Mouse (Mus musculus): Measurements from ENCODE around the gene Prss28.

Gene Prss28

GRCm38 (mm10) chr17:25308346-25308745, at the start of gene Prss28:
Gene Prss28, plus strand, starts transcription at chr17:25308646.
- DNase-seq (ENCODE audit: low spot score), result no peak

GRCm38 (mm10) chr17:25264453-25264852, 44.0 kb upstream of the Prss28 start:
- peak; percentile 56 for DNase-seq (ENCODE audit: low spot score)

GRCm38 (mm10) chr17:25270795-25271335, 37.6 kb upstream of the Prss28 start:
- no peak for DNase-seq (ENCODE audit: low spot score)

DNA sequence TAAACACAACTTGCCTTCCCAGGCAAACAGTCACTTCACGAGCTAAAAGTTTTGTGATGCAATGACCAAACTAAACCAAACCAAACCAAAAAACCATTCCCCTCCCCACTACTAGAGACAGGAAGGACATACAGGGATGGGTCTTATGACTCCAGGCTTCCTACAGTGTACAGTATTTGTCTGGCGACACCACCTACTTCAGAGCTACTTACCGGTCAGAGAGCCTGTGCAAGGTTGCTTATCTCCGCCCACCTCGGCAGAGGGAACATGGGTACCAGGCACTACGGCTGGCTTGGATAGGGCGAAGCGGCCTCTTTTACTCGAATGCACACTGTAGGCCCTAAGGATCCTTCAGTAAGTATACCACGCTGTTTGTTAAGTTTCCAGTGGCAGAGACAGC, 36.1 kb upstream of the Prss28 start:
- no peak for DNase-seq (ENCODE audit: low spot score)

GRCm38 (mm10) chr17:25272951-25273705, 35.3 kb upstream of the Prss28 start:
- DNase-seq (ENCODE audit: low spot score), result peak; percentile 87

GRCm38 (mm10) chr17:25273706-25274501, 34.5 kb upstream of the Prss28 start:
- DNase-seq (ENCODE audit: low spot score), result peak; percentile 92

DNA sequence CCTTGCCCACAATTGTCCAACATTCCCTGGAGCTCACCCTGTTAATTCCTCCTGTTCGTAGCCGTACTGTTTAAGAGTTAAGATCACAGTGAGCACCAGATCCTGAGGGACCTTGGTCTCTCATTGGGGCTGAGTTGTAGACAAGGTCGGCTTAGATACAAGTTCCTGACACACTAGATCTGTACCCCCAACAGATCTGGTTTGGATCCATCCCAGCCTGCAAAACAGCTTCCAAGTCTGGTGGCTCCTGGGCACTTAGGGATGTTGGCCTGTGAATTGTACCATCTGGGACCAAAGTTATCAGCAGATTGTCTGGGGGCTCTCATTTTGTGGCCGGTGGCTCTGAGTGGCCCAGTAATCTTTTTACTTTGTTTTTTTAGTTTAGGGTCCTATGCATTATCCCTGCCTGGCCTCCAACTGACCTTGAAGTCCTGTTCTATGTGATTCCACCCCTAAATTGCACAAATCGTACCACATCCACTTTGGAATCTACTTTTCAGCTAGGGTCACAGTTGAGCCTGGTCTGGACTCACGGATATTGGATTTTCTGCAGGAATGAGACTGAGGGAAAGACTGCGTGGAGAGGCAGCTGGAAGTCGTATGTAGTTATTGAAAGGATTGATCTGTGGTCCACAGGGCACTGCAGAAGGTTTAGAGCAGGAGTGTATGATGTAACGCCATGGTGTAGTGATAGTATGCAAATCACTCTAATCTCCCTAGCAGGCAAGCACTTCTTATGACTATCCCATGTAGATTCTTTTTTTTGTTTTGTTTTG, 33.7 kb upstream of the Prss28 start, which contains the start of gene Ube2i:
TSS of gene Ube2i (minus strand) at position 52 of the 776 bp plus-strand sequence.
- DNase-seq (ENCODE audit: low spot score), result no peak

DNA sequence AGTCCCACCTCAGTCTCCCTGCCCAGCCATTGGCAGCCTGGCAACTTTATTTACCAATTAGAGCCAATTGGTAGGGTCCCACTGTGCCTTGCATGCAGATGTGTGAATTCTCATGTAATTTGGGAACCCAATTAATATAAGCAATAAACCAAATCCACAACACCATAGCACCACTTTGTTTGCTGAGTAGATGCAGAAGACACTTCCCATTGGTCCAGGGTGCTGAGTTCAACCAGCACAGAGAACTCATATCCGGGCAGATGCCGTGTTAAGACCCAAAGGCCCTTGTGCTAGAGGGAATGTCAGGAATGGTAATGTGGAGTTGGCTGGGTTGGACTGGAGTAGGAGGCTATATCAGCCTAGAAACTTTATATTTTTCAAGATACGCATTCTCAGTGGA, 32.6 kb upstream of the Prss28 start:
- no peak for DNase-seq (ENCODE audit: low spot score)

GRCm38 (mm10) chr17:25282133-25282532, 26.3 kb upstream of the Prss28 start:
- peak; percentile 35 for DNase-seq (ENCODE audit: low spot score)

GRCm38 (mm10) chr17:25285033-25285432, 23.4 kb upstream of the Prss28 start:
- peak; percentile 46 for DNase-seq (ENCODE audit: low spot score)

DNA sequence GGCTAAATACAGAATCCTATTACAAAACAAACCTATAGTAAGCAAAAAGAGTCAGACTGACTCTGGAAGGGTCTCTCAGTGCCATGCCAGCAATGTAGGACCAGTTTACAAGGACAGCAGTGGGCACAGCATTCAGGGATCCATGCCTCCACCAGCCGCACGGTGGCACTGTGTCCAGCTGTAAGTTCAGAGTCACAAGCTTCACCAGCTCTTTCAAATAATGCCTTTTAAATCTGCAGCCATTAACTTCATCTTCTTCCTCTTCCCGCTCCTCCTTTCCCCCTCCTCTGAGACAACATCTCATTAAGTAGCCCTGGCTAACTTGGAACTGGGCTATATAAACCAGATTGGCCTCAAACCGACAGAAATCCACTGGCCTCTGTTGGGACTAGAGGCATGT, 19.6 kb upstream of the Prss28 start:
- peak; percentile 56 for DNase-seq (ENCODE audit: low spot score)

- DNase-seq (ENCODE audit: low spot score), result no peak
Observed at GRCm38 (mm10) chr17:25290411-25290810, 18.0 kb upstream of the Prss28 start.

- no peak for DNase-seq (ENCODE audit: low spot score)
Observed at GRCm38 (mm10) chr17:25293495-25293894, 15.0 kb upstream of the Prss28 start.

- DNase-seq (ENCODE audit: low spot score), result no peak
Observed at GRCm38 (mm10) chr17:25294111-25294510, 14.3 kb upstream of the Prss28 start.

DNA sequence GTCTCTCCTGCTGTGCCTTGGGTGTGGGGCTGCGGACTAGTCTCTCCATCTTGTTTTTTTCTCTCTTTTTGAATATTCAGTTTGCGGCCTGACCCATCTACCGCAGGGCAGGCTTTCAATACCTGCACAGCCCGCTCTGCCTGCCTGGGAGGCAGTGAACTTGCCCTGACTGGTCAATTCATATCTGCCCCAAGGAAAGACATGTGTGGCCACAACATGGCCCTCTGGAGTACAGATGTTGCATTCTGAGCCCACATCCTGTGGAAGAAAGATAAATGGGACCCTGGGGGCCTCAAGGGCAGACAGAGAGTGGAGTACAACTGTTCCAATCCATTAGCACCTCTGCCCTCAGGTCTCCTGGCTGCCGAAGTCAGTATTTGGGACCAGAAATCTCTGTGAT, 10.4 kb upstream of the Prss28 start, which contains the start of gene Prss34:
TSS of gene Prss34 (plus strand) at position 301 of the 400 bp plus-strand sequence.
- no peak for DNase-seq (ENCODE audit: low spot score)

DNA sequence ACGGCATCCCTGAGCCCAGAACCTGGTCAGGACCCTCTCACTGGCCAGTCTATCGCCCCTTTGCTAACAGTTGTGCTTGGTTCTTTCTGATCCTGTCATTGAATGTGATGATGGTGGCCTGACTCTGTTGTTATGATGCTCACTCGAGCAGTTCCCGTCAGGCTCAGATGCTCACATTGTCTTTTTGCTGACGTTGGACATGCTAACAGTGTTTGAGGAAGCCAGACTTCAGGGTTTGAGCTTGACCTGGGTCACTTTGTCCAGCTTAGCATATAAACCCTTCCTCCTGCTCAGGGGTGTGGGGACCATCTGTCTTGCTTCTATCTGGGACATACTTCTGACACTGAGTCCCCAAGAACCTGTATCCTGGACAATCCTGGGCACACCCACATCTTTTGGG, 9.9 kb downstream of the Prss28 start, which contains the start of gene Prss29:
TSS of gene Prss29 (plus strand) at position 301 of the 400 bp plus-strand sequence.
- no peak for DNase-seq (ENCODE audit: low spot score)

GRCm38 (mm10) chr17:25320819-25321218, 12.4 kb downstream of the Prss28 start:
- no peak for DNase-seq (ENCODE audit: low spot score)

GRCm38 (mm10) chr17:25322930-25323329, 14.5 kb downstream of the Prss28 start:
- no peak for DNase-seq (ENCODE audit: low spot score)

GRCm38 (mm10) chr17:25332321-25332720, 23.9 kb downstream of the Prss28 start:
- no peak for DNase-seq (ENCODE audit: low spot score)

- peak; percentile 66 for DNase-seq (ENCODE audit: low spot score)
Observed at GRCm38 (mm10) chr17:25333943-25334342, 25.5 kb downstream of the Prss28 start.

GRCm38 (mm10) chr17:25338218-25338617, 29.8 kb downstream of the Prss28 start:
- no peak for DNase-seq (ENCODE audit: low spot score)

DNA sequence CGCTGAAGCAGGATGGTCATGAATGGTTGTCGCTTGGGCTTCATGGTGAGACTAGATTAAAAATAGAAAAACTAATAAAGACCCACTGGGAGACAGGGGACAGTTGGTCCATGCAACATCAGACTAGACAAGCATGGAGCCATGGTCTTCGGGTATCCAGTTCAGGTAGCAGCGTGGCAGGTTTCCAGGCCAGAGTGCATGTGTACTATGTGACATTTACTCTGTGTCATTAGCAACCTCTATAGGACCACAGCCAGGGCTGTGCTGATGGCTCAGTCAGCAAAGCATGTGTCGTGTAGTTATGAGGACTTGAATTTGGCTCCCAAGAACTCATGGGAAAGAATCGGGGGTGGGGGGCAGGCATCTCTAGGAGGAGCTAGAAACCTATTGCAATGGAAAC, 31.6 kb downstream of the Prss28 start:
- no peak for DNase-seq (ENCODE audit: low spot score)

Measured in ovary, postnatal 36 days (tissue).